Mouse (Mus musculus): Measurements from ENCODE around the gene Cryga. TPM values are rescaled to one million over a fixed set of nuclear protein-coding genes. Genes with fewer than 3 reads are reported as not detected.

Gene Cryga
- polyA plus RNA-seq, 1 experiment from 2014 or later = 0.35 TPM

Other genes starting within 250 kb of the Cryga start
- 10.8 and 12.0 TPM in 2 replicates for gene Plekhm3, start 146.5 kb downstream of the Cryga start, polyA plus RNA-seq (2015; fragmentation: Nextera tagmentation; extraction: Ambion mirVana)
- gene Akr1cl, start 70.6 kb downstream of the Cryga start, polyA plus RNA-seq (2015; fragmentation: Nextera tagmentation; extraction: Ambion mirVana) = 0.38 TPM in 1 of 2 replicates, not detected in the other
- not detected in 2 replicates for gene Cryge, start 52.2 kb downstream of the Cryga start, polyA plus RNA-seq (2015; fragmentation: Nextera tagmentation; extraction: Ambion mirVana)
- not detected in 2 replicates for gene Crygd, start 39.9 kb downstream of the Cryga start, polyA plus RNA-seq (2015; fragmentation: Nextera tagmentation; extraction: Ambion mirVana)
- not detected in 2 replicates for gene Crygc, start 29.7 kb downstream of the Cryga start, polyA plus RNA-seq (2015; fragmentation: Nextera tagmentation; extraction: Ambion mirVana)
- gene Crygb, start 21.1 kb downstream of the Cryga start, polyA plus RNA-seq (2015; fragmentation: Nextera tagmentation; extraction: Ambion mirVana) = 0.69 and 1.6 TPM in 2 replicates
- 0.56 TPM in 1 of 2 replicates, not detected in the other for gene Gm28845, start 16.2 kb upstream of the Cryga start, polyA plus RNA-seq (2015; fragmentation: Nextera tagmentation; extraction: Ambion mirVana)
- gene D630023F18Rik, start 19.8 kb upstream of the Cryga start, polyA plus RNA-seq (2015; fragmentation: Nextera tagmentation; extraction: Ambion mirVana) = 2.3 and 2.4 TPM in 2 replicates
- 397 and 446 TPM in 2 replicates for gene Idh1, start 83.1 kb upstream of the Cryga start, polyA plus RNA-seq (2015; fragmentation: Nextera tagmentation; extraction: Ambion mirVana)
- gene Pikfyve, start 83.3 kb upstream of the Cryga start, polyA plus RNA-seq (2015; fragmentation: Nextera tagmentation; extraction: Ambion mirVana) = 9.5 and 9.6 TPM in 2 replicates
- gene Pth2r, start 178.7 kb upstream of the Cryga start, polyA plus RNA-seq (2015; fragmentation: Nextera tagmentation; extraction: Ambion mirVana) = 6.1 and 6.2 TPM in 2 replicates

All from neural tube, embryonic 15.5 days (tissue).